7 mouse cellular contexts compared by ENCODE assay signal in genomic region chr15:93335821-93336657, GRCm38 (mm10). TPM values are rescaled to one million over a fixed set of nuclear protein-coding genes. Genes with fewer than 3 reads are reported as not detected.
DNase-seq lines count a peak whose midpoint lies in the region; ATAC-seq and TF ChIP-seq lines count a peak whose summit lies in the region.

No protein-coding gene starts in this region.

- H3K4me2 ChIP-seq in forebrain, embryonic 14.5 days (ENCODE audit: low read length): peak overlapping the region; percentile 79
- H3K4me2 ChIP-seq in hindbrain, embryonic 11.5 days (replicated peaks; ENCODE audit: low read depth, low read length): peak overlapping the region; percentile 50

- peaks cover 3% of the 10 kb centered on the region; the same call in 1 of the 2 replicates for H3K4me1 ChIP-seq in forebrain, embryonic 14.5 days (ENCODE audit: control insufficient read depth, insufficient read depth, low read length)
- no peaks in the 10 kb centered on the region for H3K4me1 ChIP-seq in hindbrain, embryonic 11.5 days (replicated peaks; ENCODE audit: control insufficient read depth, insufficient read depth, low read length)
- H3K4me1 ChIP-seq in spleen, adult 2 months (ENCODE audit: control insufficient read depth, insufficient read depth, insufficient read length): peaks cover 5% of the 10 kb centered on the region; the same call in 1 of the 2 replicates

- H3K36me3 ChIP-seq in forebrain, embryonic 14.5 days (ENCODE audit: control insufficient read depth, insufficient read depth, low read length): 0 out of 2 replicates have a peak, but pooled peaks cover 4% of the 10 kb centered on the region
- no peaks in the 10 kb centered on the region for H3K36me3 ChIP-seq in hindbrain, embryonic 11.5 days (ENCODE audit: control insufficient read depth, insufficient read depth, low read length)
- H3K36me3 ChIP-seq in spleen, adult 2 months (ENCODE audit: control insufficient read depth, insufficient read depth, low read length): no peaks in the 10 kb centered on the region

- peak; percentile 62; the same call in 1 of the 2 replicates for ATAC-seq in cerebellum, adult (ENCODE audit: insufficient number of reproducible peaks, low FRiP score, low TSS enrichment)
- ATAC-seq in forebrain, embryonic 14.5 days: peak; percentile 35
- ATAC-seq in hindbrain, embryonic 11.5 days (ENCODE audit: low FRiP score): peak; percentile 58

- no peaks in the 10 kb centered on the region for H3K27me3 ChIP-seq in forebrain, embryonic 14.5 days (replicated peaks; ENCODE audit: control insufficient read depth, insufficient read depth, low read length)
- H3K27me3 ChIP-seq in hindbrain, embryonic 11.5 days (ENCODE audit: control insufficient read depth, insufficient read depth, low read length): no peaks in the 10 kb centered on the region
- no peaks in the 10 kb centered on the region for H3K27me3 ChIP-seq in spleen, adult 2 months (ENCODE audit: control insufficient read depth, insufficient read depth, low read length)

- no peak for TF ChIP-seq POLR2A in spleen, adult 2 months (IDR thresholded peaks at IDR 0.05; ENCODE audit: low read depth, low read length)

- H3K27ac ChIP-seq in forebrain, embryonic 14.5 days (ENCODE audit: low read depth, low read length): peak overlapping the region; percentile 93
- peak overlapping the region; percentile 97 for H3K27ac ChIP-seq in hindbrain, embryonic 11.5 days (ENCODE audit: low read depth, low read length)
- peak overlapping the region; percentile 40; the same call in 1 of the 2 replicates for H3K27ac ChIP-seq in spleen, adult 2 months (ENCODE audit: insufficient read depth, low read length)

- H3K9me3 ChIP-seq in forebrain, embryonic 14.5 days (replicated peaks; ENCODE audit: control insufficient read depth, low read length): no peaks in the 10 kb centered on the region
- H3K9me3 ChIP-seq in hindbrain, embryonic 11.5 days (ENCODE audit: control insufficient read depth, low read length): no peaks in the 10 kb centered on the region

- H3K4me3 ChIP-seq in forebrain, embryonic 14.5 days (ENCODE audit: low read depth, low read length): peak overlapping the region; percentile 69
- peak overlapping the region; percentile 79 for H3K4me3 ChIP-seq in hindbrain, embryonic 11.5 days (ENCODE audit: low read depth, low read length)
- peak overlapping the region; percentile 80 for H3K4me3 ChIP-seq in spleen, adult 2 months (ENCODE audit: extremely low read depth, insufficient read depth, insufficient read length)

- H3K9ac ChIP-seq in forebrain, embryonic 14.5 days (ENCODE audit: low read length): peak overlapping the region; percentile 88
- peak overlapping the region; percentile 94 for H3K9ac ChIP-seq in hindbrain, embryonic 11.5 days (ENCODE audit: low read depth, low read length)

- WGBS in forebrain, embryonic 14.5 days: under 1% methylated on average over 75 of the region's 110 CpGs
- under 1% methylated on average over 55 of the region's 110 CpGs for WGBS in hindbrain, embryonic 11.5 days
- 6% methylated on average over 95 of the region's 110 CpGs for WGBS in spleen, adult 2 months

- DNase-seq in NIH3T3 (ENCODE audit: low read depth): peak; percentile 60
- peak; percentile 66 for DNase-seq in forebrain, embryonic 14.5 days (ENCODE audit: low spot score)
- DNase-seq in hindbrain, embryonic 11.5 days (ENCODE audit: low spot score): peak; percentile 66
- peak; percentile 25 to 30 for DNase-seq in left cerebral cortex, adult 8-10 months (ENCODE audit: low spot score in 2 of 2)
- peak; percentile 65 for DNase-seq in mesoderm, embryonic 11.5 days (ENCODE audit: low read depth, low spot score)
- peak in 1 of 2 experiments; percentile 47 for DNase-seq in spleen, adult 2 months (ENCODE audit: low read depth in 1 of 2, low spot score in 2 of 2)

- TF ChIP-seq CTCF in spleen, adult 2 months (IDR thresholded peaks at IDR 0.05; ENCODE audit: extremely low read depth, insufficient read depth, insufficient read length, insufficient replicate concordance): no peak

RNA-seq across cellular contexts. Expression of gene Yaf2, which starts 0.7 kb away (rescaled TPM):
- polyA plus RNA-seq in forebrain, embryonic 14.5 days (2014; fragmentation: Nextera tagmentation; extraction: Ambion mirVana): 77.1 and 106 TPM in 2 replicates
- polyA plus RNA-seq in hindbrain, embryonic 11.5 days (2014; fragmentation: Nextera tagmentation; extraction: Ambion mirVana): 130 and 138 TPM in 2 replicates
- 100 to 1,000 TPM in 2 of 4 experiments, 10 to 100 TPM in 2; 87.5 to 106 (median 98.1) TPM for total RNA-seq in left cerebral cortex, adult 8-10 months (2022)
- polyA plus RNA-seq in spleen, adult 2 months (2012; rRNA removed): 12.9 and 19.1 TPM in 2 replicates

Comparison
In these comparisons a context has a peak if more than half of its experiments do, and no peak if none do; other contexts are left out.
1. H3K27ac ChIP-seq: peak in every context shown above with its lines; median percentile 97 in hindbrain, embryonic 11.5 days; 93 in forebrain, embryonic 14.5 days; 40 in spleen, adult 2 months.